Mouse (Mus musculus): Measurements from ENCODE around the gene Myo3b.
A peak's percentile ranks its signal among the peaks of the same experiment; 100 is the strongest.

Myo3b gene

GRCm38 (mm10) chr2:70278425-70279277, 239.7 kb downstream of the Myo3b start:
- no peak for DNase-seq (ENCODE audit: low spot score)

DNA sequence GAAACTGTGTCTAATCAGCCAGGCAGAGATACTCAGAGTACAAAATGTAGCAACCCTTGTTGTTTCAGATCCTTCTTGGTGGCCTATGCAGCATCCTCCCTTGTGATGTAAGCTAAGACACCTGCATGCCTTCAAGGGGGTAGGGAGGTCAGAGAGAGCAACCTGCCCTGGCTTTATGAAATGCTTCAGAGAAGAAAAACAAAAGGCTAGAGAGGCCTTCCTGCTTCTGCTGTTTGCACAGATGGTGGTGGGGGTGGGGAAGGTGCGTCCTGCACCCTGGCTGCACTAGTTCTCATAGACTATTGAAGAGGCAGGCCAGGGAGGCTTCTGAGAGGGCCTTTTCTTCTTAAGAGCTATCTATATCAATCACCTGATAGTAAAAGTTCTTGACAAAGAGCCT, 245.2 kb downstream of the Myo3b start:
- DNase-seq (ENCODE audit: low spot score), result no peak

GRCm38 (mm10) chr2:70291063-70291462, 252.1 kb downstream of the Myo3b start:
- DNase-seq (ENCODE audit: low spot score), result no peak

- DNase-seq (ENCODE audit: low spot score), result no peak
Observed at GRCm38 (mm10) chr2:70292776-70293175, 253.8 kb downstream of the Myo3b start.

DNA sequence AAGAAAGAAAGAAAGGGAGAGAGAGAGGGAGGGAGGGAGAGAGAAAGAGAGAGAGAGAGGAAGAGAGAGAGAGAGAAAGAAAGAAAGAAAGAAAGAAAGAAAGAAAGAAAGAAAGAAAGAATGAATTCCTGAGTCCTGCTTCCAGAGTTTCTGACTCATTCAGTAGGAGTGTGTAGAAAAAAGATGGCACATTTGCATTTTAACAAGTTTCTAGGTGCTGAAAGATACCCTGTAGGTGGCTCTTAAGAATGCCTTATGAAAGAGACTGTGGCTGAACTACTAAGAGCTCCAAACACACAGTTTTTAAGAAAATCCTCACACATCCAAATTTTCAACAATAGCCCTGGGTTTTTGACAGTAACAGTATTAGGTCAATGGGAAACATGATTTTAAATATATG, 264.0 kb downstream of the Myo3b start:
- DNase-seq (ENCODE audit: low spot score), result no peak

DNA sequence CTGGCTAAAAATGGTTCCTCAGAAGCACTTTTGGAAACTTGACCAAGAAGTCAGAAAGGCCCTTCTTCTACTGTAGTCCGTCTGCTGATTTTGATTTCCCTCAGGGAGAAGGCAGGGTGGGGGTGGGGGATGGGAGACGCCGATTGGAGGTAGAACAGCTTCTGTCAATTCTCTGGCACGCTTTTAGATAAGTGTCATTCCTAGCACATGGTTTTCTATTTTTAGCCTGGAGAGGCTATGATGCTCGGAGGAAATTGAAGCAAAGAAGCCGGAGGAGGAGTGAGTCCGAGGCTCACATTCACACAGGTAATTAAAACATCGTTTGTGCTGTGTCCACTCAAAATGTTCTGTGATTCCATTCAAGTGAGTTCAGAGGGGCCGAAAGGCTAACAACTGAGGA, 276.2 kb downstream of the Myo3b start:
- DNase-seq (ENCODE audit: low spot score), result no peak

GRCm38 (mm10) chr2:70315734-70316133, 276.8 kb downstream of the Myo3b start:
- no peak for DNase-seq (ENCODE audit: low spot score)

DNA sequence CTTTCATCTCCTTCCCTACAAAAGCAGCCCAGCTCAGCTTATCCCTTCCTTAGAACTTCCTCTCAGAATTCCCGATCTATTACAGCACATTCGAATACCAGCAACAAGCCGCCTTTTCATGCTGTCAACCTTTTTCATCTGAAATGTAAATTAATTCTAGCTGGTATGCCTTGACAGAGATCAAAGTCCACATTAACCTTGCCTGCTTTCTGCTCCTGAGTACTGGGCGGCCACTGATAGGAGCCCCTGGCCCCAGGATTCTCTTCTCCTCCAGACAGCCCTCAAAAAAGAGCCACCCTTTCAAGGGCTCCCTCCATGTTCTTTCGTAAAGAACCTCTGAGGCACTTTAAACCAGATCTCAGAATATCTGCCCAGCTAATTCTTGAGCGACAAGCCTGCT, 278.9 kb downstream of the Myo3b start:
- no peak for DNase-seq (ENCODE audit: low spot score)

- DNase-seq (ENCODE audit: low spot score), result no peak
Observed at GRCm38 (mm10) chr2:70318861-70319555, 280.1 kb downstream of the Myo3b start.

DNA sequence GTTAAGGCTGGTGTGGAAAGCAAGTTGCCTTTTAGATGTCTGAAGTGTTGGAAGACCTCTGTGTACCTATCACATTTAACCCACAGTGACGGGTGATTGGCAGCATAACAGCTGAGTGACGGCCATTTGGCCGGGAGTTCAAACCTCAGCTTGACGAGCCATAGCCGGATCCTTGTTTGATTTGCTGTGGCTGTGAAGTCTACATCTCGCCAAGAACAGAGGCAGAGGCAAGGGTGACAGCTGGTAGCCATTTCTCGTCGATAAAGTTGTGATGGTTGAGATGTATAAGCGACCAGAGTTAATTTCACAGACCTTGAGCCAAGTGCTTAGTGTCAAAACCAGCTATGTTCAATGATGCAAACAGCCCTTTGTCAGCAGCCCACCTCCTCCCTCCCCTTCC, 283.8 kb downstream of the Myo3b start:
- no peak for DNase-seq (ENCODE audit: low spot score)

DNA sequence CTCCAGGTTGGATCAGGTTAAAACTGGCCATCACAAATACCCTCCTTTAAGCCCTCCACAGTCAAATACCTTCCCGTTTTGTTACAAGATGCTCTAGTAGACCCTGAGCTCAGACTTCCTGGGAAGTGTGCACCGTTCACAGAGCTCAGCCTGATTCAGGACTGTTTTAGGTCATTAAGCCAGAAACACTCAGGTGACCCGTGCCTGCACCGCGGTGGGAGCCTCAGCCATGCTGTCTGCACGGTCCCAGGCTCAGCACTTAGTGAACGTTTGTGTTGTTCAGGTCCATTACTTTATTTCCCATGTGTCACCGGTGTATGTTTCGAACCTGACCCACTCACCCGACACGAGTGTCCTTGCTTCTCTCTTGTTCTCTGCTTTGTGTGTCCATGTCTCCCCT, 288.7 kb downstream of the Myo3b start:
- no peak for DNase-seq (ENCODE audit: low spot score)

DNA sequence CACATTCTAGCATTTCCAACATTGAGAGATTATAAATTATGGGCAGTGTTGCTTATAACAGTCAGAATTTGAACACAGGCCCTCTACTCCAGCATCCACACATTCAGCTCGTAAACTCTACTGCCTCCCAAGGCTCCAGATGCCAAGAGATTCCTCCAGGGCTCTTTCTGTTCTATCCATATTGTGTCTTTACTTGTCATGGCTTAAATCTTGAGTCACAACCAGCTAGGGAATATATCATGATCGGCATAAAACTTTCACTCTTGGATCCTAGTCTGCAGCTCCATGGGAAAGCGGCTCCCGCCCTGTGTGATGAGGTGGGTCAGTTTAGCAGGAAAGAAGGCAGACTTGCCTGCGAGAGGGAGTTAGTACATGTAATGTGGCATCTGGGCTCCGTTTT, 294.0 kb downstream of the Myo3b start:
- DNase-seq (ENCODE audit: low spot score), result no peak

GRCm38 (mm10) chr2:70333553-70333952, 294.6 kb downstream of the Myo3b start:
- DNase-seq (ENCODE audit: low spot score), result no peak

GRCm38 (mm10) chr2:70336551-70336950, 297.6 kb downstream of the Myo3b start:
- no peak for DNase-seq (ENCODE audit: low spot score)

DNA sequence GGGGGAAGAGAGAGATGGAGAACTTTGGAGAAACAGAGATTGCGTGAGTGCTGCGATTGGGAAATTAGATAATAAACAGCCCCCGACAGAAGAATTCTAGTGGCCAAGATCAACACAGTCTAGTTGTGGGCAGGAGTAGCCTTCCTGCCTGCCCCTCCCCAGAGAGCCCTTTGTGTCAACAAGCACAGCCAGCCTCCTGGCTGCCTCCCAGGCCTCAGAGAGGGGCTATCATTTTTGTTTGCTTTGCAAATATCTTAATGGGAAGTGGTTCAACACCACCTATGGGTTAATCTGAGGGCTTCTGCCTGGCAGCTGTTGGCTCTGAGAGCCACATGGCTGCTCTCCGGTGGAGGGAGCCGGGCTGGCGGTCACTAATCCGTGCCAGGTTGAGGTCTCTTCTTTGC, 298.3 kb downstream of the Myo3b start:
- peak; percentile 31 for DNase-seq (ENCODE audit: low spot score)

DNA sequence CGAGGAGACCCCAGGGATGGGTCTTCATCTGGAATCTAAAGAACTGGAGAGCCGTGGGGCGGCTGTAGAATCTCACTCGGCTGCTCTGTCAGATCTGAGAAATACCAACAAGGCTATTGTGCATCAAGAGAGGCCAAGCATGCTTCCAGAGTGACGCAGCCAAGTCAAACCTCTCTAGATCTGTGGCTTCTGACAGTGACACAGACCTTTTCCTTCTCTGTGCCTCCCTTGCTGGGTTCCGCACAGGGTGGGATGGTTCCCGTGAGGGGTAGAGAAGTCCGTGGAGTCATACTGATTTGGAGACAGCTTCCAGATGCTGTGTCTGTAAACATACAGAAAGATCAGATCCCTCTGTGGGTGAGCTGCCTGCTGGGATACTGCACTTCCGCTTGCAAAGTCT, 298.9 kb downstream of the Myo3b start:
- no peak for DNase-seq (ENCODE audit: low spot score)

GRCm38 (mm10) chr2:70339061-70339460, 300.1 kb downstream of the Myo3b start:
- DNase-seq (ENCODE audit: low spot score), result no peak

DNA sequence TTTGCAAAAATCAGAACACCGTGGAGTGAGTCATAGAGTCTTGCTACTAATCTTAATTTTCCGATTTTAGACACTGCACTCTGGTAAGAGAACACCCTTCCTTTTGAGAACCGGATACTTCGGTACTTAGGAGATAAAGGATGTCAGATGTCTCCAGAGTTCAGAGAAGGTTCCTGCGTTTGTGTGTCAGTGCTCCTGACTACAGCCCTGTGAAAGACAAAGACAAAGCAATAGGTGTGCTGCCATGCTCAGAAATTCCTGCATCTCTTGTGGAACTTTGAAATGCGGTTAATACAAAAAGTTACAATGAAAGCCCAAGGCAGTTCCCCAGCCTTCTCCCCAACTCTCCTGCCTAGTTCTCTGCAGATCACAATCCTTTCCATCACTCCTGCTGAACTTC, 300.6 kb downstream of the Myo3b start:
- no peak for DNase-seq (ENCODE audit: low spot score)

DNA sequence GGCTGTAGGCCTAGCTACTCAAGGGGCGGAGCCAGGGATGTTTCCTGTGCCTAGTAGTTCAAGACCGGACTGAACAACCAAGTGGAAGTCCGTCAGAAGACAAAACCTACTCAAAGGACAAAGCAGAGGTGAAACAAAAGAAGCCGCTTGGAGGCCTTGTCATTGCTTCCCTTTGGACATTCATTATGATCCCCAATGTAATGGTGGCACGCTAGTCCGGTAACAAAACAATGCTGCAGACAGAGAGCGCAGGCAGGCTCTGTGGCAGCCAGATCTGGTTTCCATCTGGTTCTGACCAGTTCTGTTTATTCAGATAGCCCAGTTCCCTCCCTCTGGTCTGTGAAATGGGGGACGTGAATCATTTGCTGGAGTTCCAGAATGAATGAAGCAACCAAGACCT, 301.3 kb downstream of the Myo3b start:
- no peak for DNase-seq (ENCODE audit: low spot score)

DNA sequence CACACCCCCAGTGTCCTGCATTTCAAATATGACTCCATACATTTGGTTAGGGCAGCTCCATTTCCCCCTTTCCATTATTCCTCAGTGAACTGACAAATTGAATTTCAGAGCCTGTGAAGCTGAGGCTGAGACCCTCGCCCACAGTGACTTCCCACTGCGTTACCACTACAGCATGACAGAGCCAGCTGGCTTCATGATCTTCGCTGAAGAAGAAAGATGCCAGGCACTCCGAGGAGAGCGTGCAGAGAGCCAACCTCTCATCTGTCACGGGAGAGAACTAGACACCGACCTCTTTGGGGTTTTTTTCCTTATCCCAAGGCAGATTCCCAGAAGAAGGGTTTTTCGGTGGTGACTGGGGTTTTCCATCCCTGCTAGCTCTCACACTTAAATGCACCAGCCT, 306.2 kb downstream of the Myo3b start:
- DNase-seq (ENCODE audit: low spot score), result no peak

- no peak for DNase-seq (ENCODE audit: low spot score)
Observed at GRCm38 (mm10) chr2:70347511-70347910, 308.6 kb downstream of the Myo3b start.

DNA sequence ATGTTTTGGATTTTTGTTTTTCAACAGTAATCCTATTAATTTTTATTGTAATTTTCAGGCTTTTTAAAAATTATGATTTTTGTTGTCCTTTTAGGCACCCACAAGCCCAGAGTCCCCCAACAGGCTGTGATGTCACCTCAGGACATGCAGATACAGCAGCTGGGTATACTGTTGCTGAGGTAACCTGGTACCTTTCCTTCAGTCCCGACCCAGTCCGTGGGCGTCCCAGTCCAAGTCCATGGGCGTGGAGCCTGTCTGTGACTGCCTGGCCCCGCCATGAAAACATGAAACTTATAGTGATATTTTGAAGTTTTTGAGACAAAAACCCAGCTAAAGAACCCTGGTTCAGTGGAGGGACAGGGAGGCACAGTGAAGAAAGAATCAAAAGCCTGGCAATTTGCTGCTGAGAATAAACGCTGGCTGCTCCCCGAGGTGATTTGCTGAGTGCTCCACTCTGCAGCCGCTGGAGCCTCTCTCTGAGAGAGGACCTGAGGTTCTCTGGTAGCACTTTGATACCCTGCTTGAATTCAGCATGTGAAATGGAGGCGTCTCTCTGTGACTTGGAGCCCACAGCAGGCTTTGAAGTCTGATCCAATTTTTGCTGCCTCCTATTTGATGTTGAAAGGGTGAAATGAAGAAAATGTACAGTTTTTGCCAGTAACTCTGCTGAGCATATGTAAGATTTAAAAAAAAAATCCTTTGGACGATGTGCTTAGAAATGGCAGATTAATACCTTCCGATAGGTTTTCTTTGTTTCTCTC, 310.0 kb downstream of the Myo3b start:
- no peak for DNase-seq (ENCODE audit: low spot score)
